Mouse (Mus musculus): ENCODE data around the gene Rbm20.
"Not testable (repeated sequence)": the region's sequence is repeated elsewhere in the genome, so short reads cannot be mapped to it uniquely, and the experiment has no call there.

Rbm20 gene

GRCm38 (mm10) chr19:53676718-53677634, at the start of gene Rbm20:
Rbm20 (plus strand) TSS chr19:53677306.
- DNase-seq (ENCODE audit: low spot score in 2 of 2), result peak; percentile 49 to 54

GRCm38 (mm10) chr19:53638041-53638440, 39.1 kb upstream of the Rbm20 start:
- DNase-seq (ENCODE audit: low spot score in 2 of 2), result no peak

- no peak for DNase-seq (ENCODE audit: low spot score in 2 of 2)
These were observed 38.4 kb upstream of the Rbm20 start for GRCm38 (mm10) chr19:53638727-53639126.

GRCm38 (mm10) chr19:53644020-53644595, 33.0 kb upstream of the Rbm20 start:
- no peak for DNase-seq (ENCODE audit: low spot score in 2 of 2)

- DNase-seq (ENCODE audit: low spot score in 2 of 2), result no peak
These were observed 29.8 kb upstream of the Rbm20 start for GRCm38 (mm10) chr19:53647301-53647700.

- no peak for DNase-seq (ENCODE audit: low spot score in 2 of 2)
These were observed 29.1 kb upstream of the Rbm20 start for GRCm38 (mm10) chr19:53648056-53648455.

- peak; percentile 80 to 83 for DNase-seq (ENCODE audit: low spot score in 2 of 2)
These were observed 28.3 kb upstream of the Rbm20 start for GRCm38 (mm10) chr19:53648802-53649236.

GRCm38 (mm10) chr19:53649361-53649760, 27.7 kb upstream of the Rbm20 start:
- DNase-seq (ENCODE audit: low spot score in 2 of 2), result no peak

GRCm38 (mm10) chr19:53649802-53650201, 27.3 kb upstream of the Rbm20 start:
- DNase-seq (ENCODE audit: low spot score in 2 of 2), result no peak

GRCm38 (mm10) chr19:53650921-53651320, 26.2 kb upstream of the Rbm20 start:
- DNase-seq (ENCODE audit: low spot score in 2 of 2), result no peak

GRCm38 (mm10) chr19:53652267-53652666, 24.8 kb upstream of the Rbm20 start:
- DNase-seq (ENCODE audit: low spot score in 2 of 2), result no peak

- no peak for DNase-seq (ENCODE audit: low spot score in 2 of 2)
These were observed 23.3 kb upstream of the Rbm20 start for GRCm38 (mm10) chr19:53653624-53654467.

- not testable (repeated sequence) for DNase-seq (ENCODE audit: low spot score in 2 of 2)
These were observed 20.7 kb upstream of the Rbm20 start for GRCm38 (mm10) chr19:53656443-53656842.

GRCm38 (mm10) chr19:53657437-53657836, 19.7 kb upstream of the Rbm20 start:
- no peak for DNase-seq (ENCODE audit: low spot score in 2 of 2)

GRCm38 (mm10) chr19:53660722-53661420, 16.2 kb upstream of the Rbm20 start:
- DNase-seq (ENCODE audit: low spot score in 2 of 2), result no peak

- DNase-seq (ENCODE audit: low spot score in 2 of 2), result no peak
These were observed 15.0 kb upstream of the Rbm20 start for GRCm38 (mm10) chr19:53661938-53662722.

- no peak for DNase-seq (ENCODE audit: low spot score in 2 of 2)
These were observed 12.3 kb upstream of the Rbm20 start for GRCm38 (mm10) chr19:53664831-53665230.

GRCm38 (mm10) chr19:53665391-53665790, 11.7 kb upstream of the Rbm20 start:
- no peak for DNase-seq (ENCODE audit: low spot score in 2 of 2)

- no peak for DNase-seq (ENCODE audit: low spot score in 2 of 2)
These were observed 10.4 kb upstream of the Rbm20 start for GRCm38 (mm10) chr19:53666708-53667107.

- no peak for DNase-seq (ENCODE audit: low spot score in 2 of 2)
These were observed 8.3 kb upstream of the Rbm20 start for GRCm38 (mm10) chr19:53668821-53669220.

Data from right cerebral cortex, postnatal 10 days (tissue).